Mouse (Mus musculus) mouse embryonic stem cell (cell line): Measurements from ENCODE around the gene Ankrd11.

Experiments used
- in situ Hi-C, 2 experiments: fragments of 300-500 bp; cut with MboI; formaldehyde crosslinking; loops; 1 replicate in 1 of 2; 3 replicates in 1 of 2; pipeline ENCODE4 v1.14.3; 2019 to 2020; ENCODE audit warnings: low sequenced_read_pairs in 2 of 2, low pct_unique_long_range_greater_than_20kb in 1 of 2, mixed read lengths in 1 of 2; ENCODE audit not compliant: unreplicated experiment in 1 of 2

The Ankrd11 gene

GRCm38 (mm10) chr8:123018484-123019164 is 23.5 kb downstream of the Ankrd11 start:
- in situ Hi-C loops, result no loop called here

GRCm38 (mm10) chr8:123017143-123017542 is 24.9 kb downstream of the Ankrd11 start:
- in situ Hi-C loops, result no loop called here

GRCm38 (mm10) chr8:123015074-123015473 is 27.0 kb downstream of the Ankrd11 start:
- in situ Hi-C loops, result no loop called here

DNA sequence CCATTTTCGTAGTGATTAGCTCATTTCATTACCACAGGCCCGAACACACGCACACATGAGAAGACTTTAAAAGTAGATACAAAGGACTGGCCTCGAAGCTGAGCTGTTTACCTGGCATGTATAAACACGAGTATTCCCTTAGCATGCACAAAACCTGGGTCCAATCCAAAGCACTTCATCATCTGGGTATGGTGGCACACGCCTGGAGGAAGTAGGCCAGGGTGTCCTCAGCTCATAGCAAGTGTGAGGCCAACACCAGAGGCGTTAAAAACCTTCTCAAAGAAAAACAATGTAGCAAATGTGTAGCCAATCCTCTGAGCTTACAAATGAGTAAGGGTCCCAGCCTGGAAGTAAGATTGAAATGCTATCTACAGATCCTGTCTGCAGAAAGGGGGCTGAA is 27.6 kb downstream of the Ankrd11 start:
- in situ Hi-C loops, result no loop called here

DNA sequence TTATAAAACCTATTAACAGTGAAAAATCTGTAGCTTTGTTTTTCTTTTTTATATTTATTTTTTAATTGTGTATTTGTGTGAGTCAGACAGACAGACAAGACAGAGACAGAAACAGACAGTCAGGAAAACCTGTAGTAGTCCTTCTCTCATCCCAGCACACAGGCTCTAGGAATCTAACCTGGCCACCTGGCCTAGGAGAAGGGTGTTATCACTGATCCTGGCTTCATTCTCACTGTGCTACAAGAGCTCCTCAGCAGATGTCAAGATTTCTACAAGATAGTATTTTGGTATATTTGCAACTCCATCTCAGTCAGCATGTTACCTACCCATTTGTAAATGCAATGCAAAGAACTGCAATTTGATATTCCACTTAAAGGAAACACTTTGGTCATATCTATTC is 30.8 kb downstream of the Ankrd11 start:
- in situ Hi-C loops, result no loop called here

DNA sequence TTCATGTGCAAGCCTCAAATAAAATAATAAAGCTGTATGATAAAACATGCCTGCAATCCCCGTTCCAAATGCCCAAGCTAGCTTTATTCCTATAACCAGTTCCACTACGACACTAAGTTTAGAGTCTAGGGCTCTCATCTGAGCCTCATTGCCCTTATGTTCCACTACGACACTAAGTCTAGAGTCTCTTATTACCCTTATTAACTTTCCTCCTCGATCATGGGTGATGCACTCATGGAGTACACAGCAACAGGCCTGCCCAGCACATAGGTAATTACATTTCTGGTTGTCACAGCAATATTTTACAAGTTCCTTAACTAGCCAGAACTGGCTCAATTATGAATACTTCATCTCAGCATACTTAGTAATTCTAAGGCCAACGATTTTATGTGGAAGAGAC is 36.3 kb downstream of the Ankrd11 start:
- in situ Hi-C loops, result no loop called here

GRCm38 (mm10) chr8:123005328-123005727 is 36.7 kb downstream of the Ankrd11 start:
- in situ Hi-C loops, result no loop called here

GRCm38 (mm10) chr8:123004033-123004922 is 37.8 kb downstream of the Ankrd11 start:
- in situ Hi-C loops, result no loop called here

DNA sequence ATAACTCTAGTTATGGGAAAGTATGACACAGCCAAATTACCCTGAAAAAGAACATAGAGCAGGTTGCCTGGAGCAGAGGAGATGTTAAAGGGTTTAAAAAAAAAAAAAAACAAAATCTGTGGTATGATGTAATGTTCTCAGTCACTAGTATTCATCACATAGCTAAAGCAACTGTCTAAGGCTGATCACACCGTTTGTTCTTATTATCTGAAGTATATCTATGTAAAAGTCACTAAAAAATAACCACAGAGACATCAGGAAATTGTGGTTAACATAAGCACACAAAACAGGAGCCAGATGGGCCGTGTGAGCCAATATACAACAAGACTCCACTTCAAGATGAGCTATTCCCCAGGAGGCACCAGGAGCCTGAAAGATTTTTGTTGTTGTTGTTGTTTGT is 41.8 kb downstream of the Ankrd11 start:
- in situ Hi-C loops, result no loop called here

DNA sequence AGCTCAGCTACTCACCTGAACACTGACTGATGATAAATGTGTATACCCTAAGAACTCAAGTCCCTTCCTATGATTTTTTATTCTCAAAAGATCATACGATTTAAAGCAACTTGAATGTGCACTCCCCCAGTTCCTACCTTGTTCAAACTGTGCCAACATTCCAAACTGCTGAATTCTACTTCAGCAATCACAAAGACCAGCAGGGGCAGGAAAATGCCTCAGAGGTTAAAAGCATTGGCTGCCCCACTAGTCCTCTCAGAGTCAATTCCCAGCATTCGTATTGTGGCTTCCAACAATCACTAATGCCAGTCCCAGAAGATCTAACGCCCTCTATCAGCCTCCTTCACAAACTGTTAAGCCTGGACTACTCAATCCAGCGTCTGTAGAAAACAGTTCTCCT is 44.1 kb downstream of the Ankrd11 start:
- in situ Hi-C loops, result no loop called here

DNA sequence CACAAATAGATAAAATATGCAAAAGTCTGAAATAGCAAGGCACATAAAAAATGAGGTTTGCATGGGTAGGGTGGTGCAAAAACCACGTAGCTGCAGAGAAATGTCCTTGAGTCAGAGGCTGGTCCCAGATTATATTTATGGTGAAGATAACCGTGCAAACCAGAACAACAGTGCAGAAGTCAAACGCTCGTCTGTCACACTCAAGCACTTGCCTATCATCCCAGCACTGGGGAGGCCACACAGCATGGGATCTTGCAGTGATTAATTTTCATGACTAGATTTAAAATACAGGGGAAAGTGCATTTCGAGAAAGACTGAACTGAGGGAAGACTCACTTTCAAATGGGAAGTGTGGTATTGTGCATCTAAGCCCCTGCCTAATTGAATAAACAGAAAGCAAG is 48.3 kb downstream of the Ankrd11 start:
- in situ Hi-C loops, result no loop called here

- in situ Hi-C loops, result no loop called here
These were observed 49.0 kb downstream of the Ankrd11 start for GRCm38 (mm10) chr8:122993031-122993430.

GRCm38 (mm10) chr8:122992296-122992695 is 49.8 kb downstream of the Ankrd11 start:
- in situ Hi-C loops, result no loop called here

- in situ Hi-C loops, result no loop called here
These were observed 50.7 kb downstream of the Ankrd11 start for GRCm38 (mm10) chr8:122991368-122991767.

GRCm38 (mm10) chr8:122989976-122990375 is 52.1 kb downstream of the Ankrd11 start:
- in situ Hi-C loops, result no loop called here

- in situ Hi-C loops, result no loop called here
These were observed 53.1 kb downstream of the Ankrd11 start for GRCm38 (mm10) chr8:122988955-122989354.

GRCm38 (mm10) chr8:122987255-122987654 is 54.8 kb downstream of the Ankrd11 start:
- in situ Hi-C loops, result no loop called here

GRCm38 (mm10) chr8:122986501-122987184 is 55.4 kb downstream of the Ankrd11 start:
- in situ Hi-C loops, result no loop called here

DNA sequence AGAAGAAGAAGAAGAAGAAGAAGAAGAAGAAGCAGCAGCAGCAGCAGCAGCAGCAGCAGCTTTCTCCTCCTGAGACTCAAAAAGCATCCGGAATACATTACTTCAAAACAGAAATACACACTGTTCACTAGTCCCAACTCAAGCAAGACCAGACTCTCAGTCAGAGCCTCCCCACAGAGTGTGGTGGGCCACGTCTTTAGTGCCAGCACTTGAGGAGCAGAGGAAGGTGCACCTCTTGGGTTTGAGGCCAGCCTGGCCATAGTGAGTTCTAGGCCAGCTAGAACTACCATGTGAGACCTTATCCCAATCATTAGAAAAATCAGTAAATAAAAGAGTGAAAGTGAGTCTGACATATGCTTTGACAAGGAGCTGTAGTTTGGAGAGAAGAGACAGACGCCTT is 57.9 kb downstream of the Ankrd11 start:
- in situ Hi-C loops, result no loop called here
